Mouse (Mus musculus): ENCODE measurements around the gene Ttll4. TPM values are rescaled to one million over a fixed set of nuclear protein-coding genes. Genes with fewer than 3 reads are reported as not detected.

Gene Ttll4
- total and polyA plus RNA-seq, 3 experiments, result 6.6 to 10.9 (median 9.7) TPM

GRCm38 (mm10) chr1:74748643-74749271 lies 87.2 kb downstream of the Ttll4 start, which contains the start of gene Prkag3:
TSS of gene Prkag3 (minus strand) at chr1:74749221.
- 7% methylated on average over 30 of the region's 30 CpGs for WGBS
- Histone ChIP-seq H3K27me3 (ENCODE audit: control insufficient read depth, insufficient read depth, low read length) (no peaks in the 10 kb centered on the region), H3K79me2 (replicated peaks; ENCODE audit: control insufficient read depth, insufficient read depth, low read length) (no peaks in the 10 kb centered on the region), H3K27ac (peak within 1 kb of the TSS; percentile 66; the same call in 1 of the 2 replicates), H3K9ac (ENCODE audit: low read depth, low read length) (peak within 1 kb of the TSS; percentile 61), H3K36me3 (ENCODE audit: control insufficient read depth, insufficient read depth, low read length) (no peaks in the 10 kb centered on the region), H3K4me1 (ENCODE audit: control insufficient read depth, insufficient read depth, low read length) (peaks cover 6% of the 10 kb centered on the region), H3K4me3 (peak within 1 kb of the TSS; percentile 34)
- DNase-seq, result peak; percentile 75 to 76
- TF ChIP-seq POLR2A (IDR thresholded peaks at IDR 0.05; ENCODE audit: insufficient read depth, low read depth, low read length), result no peak; the same call in 1 of the 2 replicates
- no peak for TF ChIP-seq EP300 (IDR thresholded peaks at IDR 0.05; ENCODE audit: insufficient read depth, low read depth, low read length)
- TF ChIP-seq CTCF (IDR thresholded peaks at IDR 0.05), result peak; percentile 76
- intact Hi-C loops (cut with DNase I), result no loop called here

DNA sequence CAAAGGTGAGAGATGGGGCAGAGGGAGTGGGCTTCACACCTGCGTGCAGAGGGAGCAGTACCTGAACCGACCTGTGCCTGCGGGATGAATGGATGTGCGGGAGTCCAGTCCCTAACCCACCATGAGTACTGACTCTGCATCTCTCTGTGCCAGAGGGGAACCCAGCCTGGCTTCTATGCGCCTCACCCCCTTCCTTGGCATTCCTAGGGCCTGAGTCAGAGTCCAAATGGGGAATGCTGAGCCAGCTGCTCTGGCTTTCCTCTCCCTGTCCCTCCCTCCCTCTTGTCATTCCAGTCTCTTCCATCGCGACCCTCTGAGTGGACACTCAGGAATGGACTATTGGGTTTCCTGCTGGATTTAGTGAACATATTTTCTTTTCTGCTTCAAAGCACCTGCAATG lies 87.8 kb downstream of the Ttll4 start:
- TF ChIP-seq EP300 (IDR thresholded peaks at IDR 0.05; ENCODE audit: insufficient read depth, low read depth, low read length), result no peak
- no peak for TF ChIP-seq POLR2A (IDR thresholded peaks at IDR 0.05; ENCODE audit: insufficient read depth, low read depth, low read length)
- intact Hi-C loops (cut with DNase I), result no loop called here
- Histone ChIP-seq H3K79me2 (replicated peaks; ENCODE audit: control insufficient read depth, insufficient read depth, low read length) (no peaks in the 10 kb centered on the region), H3K9ac (ENCODE audit: low read depth, low read length) (no peak overlapping the region), H3K36me3 (ENCODE audit: control insufficient read depth, insufficient read depth, low read length) (no peaks in the 10 kb centered on the region), H3K4me1 (ENCODE audit: control insufficient read depth, insufficient read depth, low read length) (peaks cover 6% of the 10 kb centered on the region), H3K27ac (peak overlapping the region; percentile 31; the same call in 1 of the 2 replicates), H3K4me3 (peak overlapping the region; percentile 26), H3K27me3 (ENCODE audit: control insufficient read depth, insufficient read depth, low read length) (no peaks in the 10 kb centered on the region)
- WGBS, result 23% methylated on average over 7 of the region's 7 CpGs
- peak; percentile 59 to 76 for DNase-seq

DNA sequence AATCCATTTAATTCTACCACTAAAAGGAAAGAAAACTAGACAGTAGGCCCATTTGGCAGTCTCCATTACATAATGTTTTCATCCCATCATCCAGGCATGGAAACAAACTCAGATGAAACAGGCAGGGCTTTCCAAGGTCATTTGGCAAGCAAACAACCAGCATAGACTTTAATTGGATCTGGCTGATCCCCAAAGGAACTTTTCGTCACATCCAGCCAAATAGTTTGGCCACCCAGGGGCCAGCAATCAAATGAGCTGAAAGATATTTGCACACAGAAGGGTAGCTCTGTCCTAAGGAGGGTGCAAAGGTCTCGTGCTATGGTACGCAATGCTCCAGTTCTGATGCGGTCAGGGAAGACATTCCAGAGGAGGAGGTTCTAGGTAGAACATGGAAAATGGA lies 89.1 kb downstream of the Ttll4 start:
- no peak overlapping the region for H3K4me3 ChIP-seq
- intact Hi-C loops (cut with DNase I), result no loop called here
- DNase-seq, result no peak
- H3K4me1 ChIP-seq (ENCODE audit: control insufficient read depth, insufficient read depth, low read length), result peaks cover 6% of the 10 kb centered on the region
- no peak overlapping the region for H3K9ac ChIP-seq (ENCODE audit: low read depth, low read length)
- no peaks in the 10 kb centered on the region for H3K27me3 ChIP-seq (ENCODE audit: control insufficient read depth, insufficient read depth, low read length)
- no peaks in the 10 kb centered on the region for H3K79me2 ChIP-seq (replicated peaks; ENCODE audit: control insufficient read depth, insufficient read depth, low read length)
- TF ChIP-seq CTCF (IDR thresholded peaks at IDR 0.05), result no peak
- TF ChIP-seq POLR2A (IDR thresholded peaks at IDR 0.05; ENCODE audit: insufficient read depth, low read depth, low read length), result no peak
- TF ChIP-seq EP300 (IDR thresholded peaks at IDR 0.05; ENCODE audit: insufficient read depth, low read depth, low read length), result no peak
- no peak overlapping the region for H3K27ac ChIP-seq
- H3K36me3 ChIP-seq (ENCODE audit: control insufficient read depth, insufficient read depth, low read length), result no peaks in the 10 kb centered on the region
- 62% methylated on average over 4 of the region's 4 CpGs for WGBS

- H3K79me2 ChIP-seq (replicated peaks; ENCODE audit: control insufficient read depth, insufficient read depth, low read length), result no peaks in the 10 kb centered on the region
- no peaks in the 10 kb centered on the region for H3K36me3 ChIP-seq (ENCODE audit: control insufficient read depth, insufficient read depth, low read length)
- no peak overlapping the region for H3K27ac ChIP-seq
- H3K9ac ChIP-seq (ENCODE audit: low read depth, low read length), result no peak overlapping the region
- TF ChIP-seq CTCF (IDR thresholded peaks at IDR 0.05), result no peak
- TF ChIP-seq POLR2A (IDR thresholded peaks at IDR 0.05; ENCODE audit: insufficient read depth, low read depth, low read length), result no peak
- TF ChIP-seq EP300 (IDR thresholded peaks at IDR 0.05; ENCODE audit: insufficient read depth, low read depth, low read length), result no peak
- intact Hi-C loops (cut with DNase I), result no loop called here
- no peaks in the 10 kb centered on the region for H3K27me3 ChIP-seq (ENCODE audit: control insufficient read depth, insufficient read depth, low read length)
- no peak overlapping the region for H3K4me3 ChIP-seq
- peaks cover 6% of the 10 kb centered on the region for H3K4me1 ChIP-seq (ENCODE audit: control insufficient read depth, insufficient read depth, low read length)
- 75% methylated on average over 8 of the region's 8 CpGs for WGBS
- no peak for DNase-seq
Measured at GRCm38 (mm10) chr1:74752150-74752549, 90.6 kb downstream of the Ttll4 start.

GRCm38 (mm10) chr1:74752833-74753232 lies 91.3 kb downstream of the Ttll4 start:
- TF ChIP-seq POLR2A (IDR thresholded peaks at IDR 0.05; ENCODE audit: insufficient read depth, low read depth, low read length), result no peak
- TF ChIP-seq CTCF (IDR thresholded peaks at IDR 0.05), result no peak
- no peak for TF ChIP-seq EP300 (IDR thresholded peaks at IDR 0.05; ENCODE audit: insufficient read depth, low read depth, low read length)
- no peak for DNase-seq
- 93% methylated on average over 3 of the region's 3 CpGs for WGBS
- Histone ChIP-seq H3K4me3 (no peak overlapping the region), H3K36me3 (ENCODE audit: control insufficient read depth, insufficient read depth, low read length) (no peaks in the 10 kb centered on the region), H3K4me1 (ENCODE audit: control insufficient read depth, insufficient read depth, low read length) (peaks cover 6% of the 10 kb centered on the region), H3K27ac (no peak overlapping the region), H3K9ac (ENCODE audit: low read depth, low read length) (no peak overlapping the region), H3K27me3 (ENCODE audit: control insufficient read depth, insufficient read depth, low read length) (no peaks in the 10 kb centered on the region), H3K79me2 (replicated peaks; ENCODE audit: control insufficient read depth, insufficient read depth, low read length) (no peaks in the 10 kb centered on the region)
- intact Hi-C loops (cut with DNase I), result no loop called here

Other genes starting within 250 kb of the Ttll4 start
- gene Cnot9, start 155.7 kb upstream of the Ttll4 start, total RNA-seq (2021), result 10 to 100 TPM; 11.8 to 12.6 TPM
- gene Cnot9, start 155.7 kb upstream of the Ttll4 start, polyA plus RNA-seq (2012; rRNA removed), result 10.0 and 18.3 TPM in 2 replicates
- not detected for gene Plcd4, start 118.9 kb upstream of the Ttll4 start, total RNA-seq (2021)
- 0.08 TPM in 1 of 2 replicates, not detected in the other for gene Plcd4, start 118.9 kb upstream of the Ttll4 start, polyA plus RNA-seq (2012; rRNA removed)
- gene Usp37, start 117.5 kb upstream of the Ttll4 start, total RNA-seq (2021), result 1 to 10 TPM; 6.5 to 8.1 TPM
- 2.9 and 5.2 TPM in 2 replicates for gene Usp37, start 117.5 kb upstream of the Ttll4 start, polyA plus RNA-seq (2012; rRNA removed)
- 10 to 100 TPM in 1 of 2 experiments, 1 to 10 TPM in 1; 10.0 to 13.7 TPM for gene Zfp142, start 73.5 kb upstream of the Ttll4 start, total RNA-seq (2021)
- 9.2 and 13.3 TPM in 2 replicates for gene Zfp142, start 73.5 kb upstream of the Ttll4 start, polyA plus RNA-seq (2012; rRNA removed)
- 10 to 100 TPM; 28.4 to 30.9 TPM for gene Bcs1l, start 73.5 kb upstream of the Ttll4 start, total RNA-seq (2021)
- 44.4 and 59.6 TPM in 2 replicates for gene Bcs1l, start 73.5 kb upstream of the Ttll4 start, polyA plus RNA-seq (2012; rRNA removed)
- 10 to 100 TPM; 15.9 to 20.5 TPM for gene Rnf25, start 60.3 kb upstream of the Ttll4 start, total RNA-seq (2021)
- gene Rnf25, start 60.3 kb upstream of the Ttll4 start, polyA plus RNA-seq (2012; rRNA removed), result 33.0 and 50.6 TPM in 2 replicates
- under 1 TPM; 0.55 to 0.66 TPM for gene Stk36, start 60.3 kb upstream of the Ttll4 start, total RNA-seq (2021)
- 0.56 and 1.5 TPM in 2 replicates for gene Stk36, start 60.3 kb upstream of the Ttll4 start, polyA plus RNA-seq (2012; rRNA removed)
- 10 to 100 TPM; 10.1 to 18.1 TPM for gene Cyp27a1, start 51.8 kb downstream of the Ttll4 start, total RNA-seq (2021)
- 17.0 and 22.2 TPM in 2 replicates for gene Cyp27a1, start 51.8 kb downstream of the Ttll4 start, polyA plus RNA-seq (2012; rRNA removed)
- 1 to 10 TPM; 1.1 to 1.3 TPM for gene Prkag3, start 87.5 kb downstream of the Ttll4 start, total RNA-seq (2021)
- gene Prkag3, start 87.5 kb downstream of the Ttll4 start, polyA plus RNA-seq (2012; rRNA removed), result 2.1 and 3.0 TPM in 2 replicates
- gene Wnt6, start 110.1 kb downstream of the Ttll4 start, total RNA-seq (2021), result under 1 TPM; 0.32 to 0.70 TPM
- 0.38 and 0.39 TPM in 2 replicates for gene Wnt6, start 110.1 kb downstream of the Ttll4 start, polyA plus RNA-seq (2012; rRNA removed)
- not detected for gene Wnt10a, start 129.8 kb downstream of the Ttll4 start, total RNA-seq (2021)
- gene Wnt10a, start 129.8 kb downstream of the Ttll4 start, polyA plus RNA-seq (2012; rRNA removed), result not detected in 2 replicates
- gene Cdk5r2, start 193.2 kb downstream of the Ttll4 start, total RNA-seq (2021), result under 1 TPM in 1 of 2 experiments, not detected in 1; 0.07 TPM
- 0.06 and 0.15 TPM in 2 replicates for gene Cdk5r2, start 193.2 kb downstream of the Ttll4 start, polyA plus RNA-seq (2012; rRNA removed)
- gene Fev, start 223.7 kb downstream of the Ttll4 start, total RNA-seq (2021), result not detected
- gene Fev, start 223.7 kb downstream of the Ttll4 start, polyA plus RNA-seq (2012; rRNA removed), result 0.10 TPM in 1 of 2 replicates, not detected in the other
- not detected for gene Cryba2, start 231.4 kb downstream of the Ttll4 start, total RNA-seq (2021)
- 0.16 TPM in 1 of 2 replicates, not detected in the other for gene Cryba2, start 231.4 kb downstream of the Ttll4 start, polyA plus RNA-seq (2012; rRNA removed)

Measured in heart, adult 2 months (tissue).